Mouse (Mus musculus) intestine, postnatal 0 days (tissue): ENCODE results near the gene Atrnl1. TPM values are rescaled to one million over a fixed set of nuclear protein-coding genes. Genes with fewer than 3 reads are reported as not detected.

Experiments
- ATAC-seq: fragments of 200-750 bp; cut with Nextera tagmentation; 2 replicates; pipeline ENCODE4 v1.8.0; 2017; ENCODE audit warnings: mild to moderate bottlenecking, moderate TSS enrichment, moderate library complexity
- H3K27ac ChIP-seq: fragments of 300-500 bp; sonication (generic); 2 replicates; pipeline ENCODE4 v1.5.1; 2014; ENCODE audit warnings: mild to moderate bottlenecking, low read depth, low read length, moderate library complexity
- H3K27me3 ChIP-seq: fragments of 300-500 bp; sonication (generic); replicated peaks from 2 replicates; pipeline ENCODE4 v1.6.1; 2014; ENCODE audit warnings: low read length, mixed read lengths; ENCODE audit not compliant: control insufficient read depth, insufficient read depth
- H3K36me3 ChIP-seq: fragments of 300-500 bp; sonication (generic); 2 replicates; pipeline ENCODE4 v1.6.1; 2014; ENCODE audit warnings: mild to moderate bottlenecking, moderate library complexity; ENCODE audit not compliant: control insufficient read depth, insufficient read depth
- H3K4me1 ChIP-seq: fragments of 300-500 bp; sonication (generic); replicated peaks from 2 replicates; pipeline ENCODE4 v1.6.1; 2014; ENCODE audit warnings: antibody characterized with exemption, low read length, mixed read lengths; ENCODE audit not compliant: control insufficient read depth, insufficient read depth
- H3K4me2 ChIP-seq: fragments of 300-500 bp; sonication (generic); replicated peaks from 2 replicates; pipeline ENCODE4 v1.6.1; 2014; ENCODE audit warnings: low read depth, mild to moderate bottlenecking, moderate library complexity
- H3K4me3 ChIP-seq: fragments of 300-500 bp; sonication (generic); 2 replicates; pipeline ENCODE4 v1.5.1; 2014; ENCODE audit warnings: low read depth, low read length
- H3K9ac ChIP-seq: fragments of 300-500 bp; sonication (generic); 2 replicates; pipeline ENCODE4 v1.6.1; 2014; ENCODE audit warnings: mild to moderate bottlenecking, low read depth, low read length
- H3K9me3 ChIP-seq: fragments of 300-500 bp; sonication (generic); 2 replicates; pipeline ENCODE4 v1.6.1; 2016; ENCODE audit warnings: mixed run types; ENCODE audit not compliant: control insufficient read depth
- CTCF ChIP-seq: sonication (generic); IDR thresholded peaks from 2 replicates; pipeline ENCODE4 v1.5.1; 2016; ENCODE audit warnings: low read depth, mild to moderate bottlenecking, control low read depth, antibody characterized with exemption, moderate library complexity
- WGBS: fragments of 180-500 bp; shearing (Covaris S2); extraction: QIAGEN DNeasy Blood & Tissue Kit; methylation state at CpG from one replicate; pipeline ENCODE4 v1.1.7; 2014; 5-methylcytosine and 5-hydroxymethylcytosine counted together
- polyA plus RNA-seq: library from polyadenylated mRNA; unstranded; fragments of >200 nt; fragmentation: Nextera tagmentation; extraction: Ambion mirVana; gene quantifications from 2 replicates; pipeline ENCODE4 v1.2.1, GENCODE M21; 2015

Gene Atrnl1
- polyA plus RNA-seq, 1 experiment from 2014 or later, result 2.6 TPM

- Histone ChIP-seq H3K36me3 (no peaks in the 10 kb centered on the region), H3K27ac (no peak overlapping the region), H3K4me1 (0 out of 2 replicates have a peak, but pooled peaks cover 2% of the 10 kb centered on the region), H3K9ac (no peak overlapping the region), H3K27me3 (no peaks in the 10 kb centered on the region), H3K9me3 (no peaks in the 10 kb centered on the region), H3K4me2 (no peak overlapping the region), H3K4me3 (no peak overlapping the region)
- ATAC-seq, result no peak
- WGBS, result 82% methylated on average over 2 of the region's 2 CpGs
- no peak for TF ChIP-seq CTCF
These were observed 454.7 kb downstream of the Atrnl1 start for GRCm38 (mm10) chr19:58065514-58065913.

- WGBS, result 46% methylated on average over 2 of the region's 2 CpGs
- Histone ChIP-seq H3K4me2 (no peak overlapping the region), H3K4me1 (0 out of 2 replicates have a peak, but pooled peaks cover 2% of the 10 kb centered on the region), H3K36me3 (no peaks in the 10 kb centered on the region), H3K27ac (no peak overlapping the region), H3K9me3 (no peaks in the 10 kb centered on the region), H3K4me3 (no peak overlapping the region), H3K27me3 (no peaks in the 10 kb centered on the region), H3K9ac (no peak overlapping the region)
- ATAC-seq, result no peak
- no peak for TF ChIP-seq CTCF
These were observed 457.3 kb downstream of the Atrnl1 start for GRCm38 (mm10) chr19:58068114-58068513.

- no peaks in the 10 kb centered on the region for H3K4me1 ChIP-seq
- H3K27ac ChIP-seq, result no peak overlapping the region
- H3K4me2 ChIP-seq, result no peak overlapping the region
- no peak for ATAC-seq
- H3K27me3 ChIP-seq, result no peaks in the 10 kb centered on the region
- H3K9ac ChIP-seq, result no peak overlapping the region
- H3K4me3 ChIP-seq, result no peak overlapping the region
- 76% methylated on average over 2 of the region's 2 CpGs for WGBS
- H3K36me3 ChIP-seq, result no peaks in the 10 kb centered on the region
- no peaks in the 10 kb centered on the region for H3K9me3 ChIP-seq
- no peak for TF ChIP-seq CTCF
These were observed 458.1 kb downstream of the Atrnl1 start for GRCm38 (mm10) chr19:58068958-58069357.

- no peak overlapping the region for H3K4me2 ChIP-seq
- no peak for ATAC-seq
- 78% methylated on average over 5 of the region's 5 CpGs for WGBS
- no peaks in the 10 kb centered on the region for H3K9me3 ChIP-seq
- TF ChIP-seq CTCF, result peak; percentile 62
- H3K36me3 ChIP-seq, result no peaks in the 10 kb centered on the region
- H3K27me3 ChIP-seq, result no peaks in the 10 kb centered on the region
- H3K4me1 ChIP-seq, result no peaks in the 10 kb centered on the region
- H3K4me3 ChIP-seq, result no peak overlapping the region
- H3K9ac ChIP-seq, result no peak overlapping the region
- no peak overlapping the region for H3K27ac ChIP-seq
These were observed 461.6 kb downstream of the Atrnl1 start for GRCm38 (mm10) chr19:58072404-58072803.

GRCm38 (mm10) chr19:58072846-58073245 lies 462.0 kb downstream of the Atrnl1 start:
- Histone ChIP-seq H3K27me3 (no peaks in the 10 kb centered on the region), H3K4me2 (no peak overlapping the region), H3K9me3 (no peaks in the 10 kb centered on the region), H3K4me1 (no peaks in the 10 kb centered on the region), H3K36me3 (no peaks in the 10 kb centered on the region), H3K4me3 (no peak overlapping the region), H3K9ac (no peak overlapping the region), H3K27ac (no peak overlapping the region)
- no peak for TF ChIP-seq CTCF
- 89% methylated on average over 9 of the region's 9 CpGs for WGBS
- no peak for ATAC-seq

- no peak overlapping the region for H3K4me2 ChIP-seq
- no peaks in the 10 kb centered on the region for H3K4me1 ChIP-seq
- H3K27ac ChIP-seq, result no peak overlapping the region
- H3K9me3 ChIP-seq, result no peaks in the 10 kb centered on the region
- WGBS, result 66% methylated on average over 6 of the region's 6 CpGs
- no peaks in the 10 kb centered on the region for H3K27me3 ChIP-seq
- no peak for ATAC-seq
- TF ChIP-seq CTCF, result no peak
- H3K4me3 ChIP-seq, result no peak overlapping the region
- H3K9ac ChIP-seq, result no peak overlapping the region
- no peaks in the 10 kb centered on the region for H3K36me3 ChIP-seq
These were observed 464.4 kb downstream of the Atrnl1 start for GRCm38 (mm10) chr19:58075252-58075651.

GRCm38 (mm10) chr19:58076961-58077371 lies 466.1 kb downstream of the Atrnl1 start:
- no peak for ATAC-seq
- H3K4me2 ChIP-seq, result no peak overlapping the region
- H3K9ac ChIP-seq, result no peak overlapping the region
- H3K4me1 ChIP-seq, result no peaks in the 10 kb centered on the region
- H3K4me3 ChIP-seq, result no peak overlapping the region
- TF ChIP-seq CTCF, result no peak
- no peaks in the 10 kb centered on the region for H3K27me3 ChIP-seq
- WGBS, result 81% methylated on average over 14 of the region's 14 CpGs
- H3K27ac ChIP-seq, result no peak overlapping the region
- no peaks in the 10 kb centered on the region for H3K9me3 ChIP-seq
- H3K36me3 ChIP-seq, result no peaks in the 10 kb centered on the region
